In the genomic region with DNA sequence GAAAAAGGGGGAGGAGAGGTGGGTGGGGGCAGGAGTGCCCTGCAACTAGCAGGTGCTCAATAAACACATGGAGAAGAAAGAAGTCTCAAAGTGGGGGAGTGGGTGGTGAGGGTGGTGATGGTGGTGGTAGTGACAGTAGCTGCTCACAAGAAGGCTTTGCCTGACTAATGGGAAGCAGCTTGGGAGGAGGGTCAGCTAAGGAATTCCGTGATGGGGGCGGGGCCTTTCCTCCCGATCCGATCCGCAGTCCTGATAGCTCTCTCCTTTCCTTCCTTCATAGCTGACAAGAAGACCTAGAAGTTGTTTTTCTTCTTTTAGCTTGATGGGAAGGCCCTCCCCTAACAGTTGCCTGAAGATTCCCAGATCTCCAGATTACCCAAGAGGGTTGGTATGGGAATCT, we compare ENCODE assay signal across 32 mouse cellular contexts. TPM values are rescaled to one million over a fixed set of nuclear protein-coding genes. Genes with fewer than 3 reads are reported as not detected.
A peak's percentile ranks its signal among the peaks of the same experiment; 100 is the strongest.
DNase-seq lines count a peak whose midpoint lies in the region; ATAC-seq lines count a peak whose summit lies in the region.
"Had no signal": no experiment of that assay in that cellular context is flagged by ENCODE, and none has a peak within 500 bp of the region (broad histone marks: within the 10 kb centered on the region; RNA-seq: fewer than 3 reads in every experiment).

No protein-coding gene starts in this region.

- no peak overlapping the region for H3K4me2 ChIP-seq in kidney, embryonic 14.5 days (replicated peaks; ENCODE audit: low read depth, low read length)
- H3K4me2 ChIP-seq: forebrain, embryonic 12.5 days; hindbrain, embryonic 13.5 days; limb, embryonic 15.5 days; liver, embryonic 13.5 days; midbrain, embryonic 12.5 days had no signal

- H3K36me3 ChIP-seq in kidney, embryonic 14.5 days (ENCODE audit: control insufficient read depth, insufficient read depth, low read length) = no peaks in the 10 kb centered on the region
- no peaks in the 10 kb centered on the region for H3K36me3 ChIP-seq in embryonic facial prominence, embryonic 10.5 days (replicated peaks)
- H3K36me3 ChIP-seq: forebrain, embryonic 12.5 days; G1E; heart, embryonic 10.5 days; hindbrain, embryonic 13.5 days; limb, embryonic 10.5 days; limb, embryonic 15.5 days; liver, embryonic 13.5 days; midbrain, embryonic 12.5 days had no signal

- no peak overlapping the region for H3K27ac ChIP-seq in kidney, embryonic 14.5 days (ENCODE audit: low read depth, low read length)
- no peak overlapping the region; the same call in 1 of the 2 replicates for H3K27ac ChIP-seq in embryonic facial prominence, embryonic 10.5 days (replicated peaks)
- H3K27ac ChIP-seq: forebrain, embryonic 12.5 days; heart, embryonic 10.5 days; hindbrain, embryonic 13.5 days; limb, embryonic 10.5 days; limb, embryonic 15.5 days; liver, embryonic 13.5 days; midbrain, embryonic 12.5 days had no signal

- intact Hi-C loops in gastrocnemius, postnatal 14 days (cut with DNase I; ENCODE audit: low total_unique reads) = loop anchor here (5.0 to 10.0 kb wide), 3 partner anchors 47 to 150 kb away; no protein-coding TSS in a partner anchor

- no peak overlapping the region for H3K4me3 ChIP-seq in kidney, embryonic 14.5 days (ENCODE audit: low read length)
- 0 out of 2 replicates have a peak overlapping the region, but pooled peaks have one; percentile 8 for H3K4me3 ChIP-seq in embryonic facial prominence, embryonic 10.5 days
- H3K4me3 ChIP-seq: forebrain, embryonic 12.5 days; heart, embryonic 10.5 days; hindbrain, embryonic 13.5 days; limb, embryonic 10.5 days; limb, embryonic 15.5 days; liver, embryonic 13.5 days; midbrain, embryonic 12.5 days had no signal

- no peak overlapping the region for H3K9ac ChIP-seq in kidney, embryonic 14.5 days (ENCODE audit: low read depth, low read length)
- H3K9ac ChIP-seq: forebrain, embryonic 12.5 days; forebrain, postnatal 0 days; hindbrain, embryonic 13.5 days; limb, embryonic 15.5 days; liver, embryonic 13.5 days; midbrain, embryonic 12.5 days had no signal

- 2% methylated on average over 5 of the region's 5 CpGs for whole genome bisulfite sequencing in kidney, embryonic 14.5 days
- WGBS in embryonic facial prominence, embryonic 10.5 days = 5% methylated on average over 5 of the region's 5 CpGs

- H3K27me3 ChIP-seq in kidney, embryonic 14.5 days (ENCODE audit: control insufficient read depth, insufficient read depth, low read length) = no peaks in the 10 kb centered on the region
- peaks cover 48% of the 10 kb centered on the region for H3K27me3 ChIP-seq in embryonic facial prominence, embryonic 10.5 days (replicated peaks; ENCODE audit: low read depth, poor library complexity, severe bottlenecking)

- H3K9me3 ChIP-seq in kidney, embryonic 14.5 days (ENCODE audit: control insufficient read depth, low read length) = no peaks in the 10 kb centered on the region
- H3K9me3 ChIP-seq in embryonic facial prominence, embryonic 10.5 days = no peaks in the 10 kb centered on the region
- H3K9me3 ChIP-seq: forebrain, embryonic 12.5 days; G1E; heart, embryonic 10.5 days; hindbrain, embryonic 13.5 days; limb, embryonic 10.5 days; limb, embryonic 15.5 days; liver, embryonic 13.5 days; midbrain, embryonic 12.5 days had no signal

- DNase-seq in gastrocnemius, postnatal 14 days = peak; percentile 8
- DNase-seq in gastrocnemius, adult 18-20 months (ENCODE audit: low spot score) = no peak
- peak; percentile 51 for DNase-seq in kidney, postnatal 10 days
- peak; percentile 46 for DNase-seq in R1 (ENCODE audit: low read depth, low spot score)
- DNase-seq in embryonic facial prominence, embryonic 10.5 days (ENCODE audit: low spot score) = peak; percentile 60
- DNase-seq in layer of hippocampus, postnatal 10 days (ENCODE audit: low spot score in 2 of 2) = no peak
- DNase-seq in spleen, postnatal 36 days (ENCODE audit: low spot score in 2 of 2) = no peak
- DNase-seq: adrenal gland, postnatal 25 days; cerebellum, adult 11-12 months; cerebellum, adult 9-11 months; forebrain, postnatal 0 days; gastrocnemius, postnatal 25 days; heart, adult 11 months; heart, postnatal 36 days; kidney, adult 8-10 months; liver, embryonic 13.5 days; lung, adult 18-20 months; right cerebral cortex, postnatal 25 days; thymus, postnatal 14 days had no signal

- H3K4me1 ChIP-seq in kidney, embryonic 14.5 days (ENCODE audit: control insufficient read depth, insufficient read depth, low read length) = peaks cover 2% of the 10 kb centered on the region; the same call in 1 of the 2 replicates
- peaks cover 57% of the 10 kb centered on the region for H3K4me1 ChIP-seq in embryonic facial prominence, embryonic 10.5 days
- H3K4me1 ChIP-seq: liver, embryonic 13.5 days had no signal

- ATAC-seq in kidney, embryonic 14.5 days (ENCODE audit: low FRiP score, low TSS enrichment) = no peak
- ATAC-seq: forebrain, postnatal 0 days had no signal

RNA-seq across cellular contexts. Expression of a gene that starts 4.9 kb away (rescaled TPM):
- total RNA-seq in gastrocnemius, postnatal 14 days (2021) = 10 to 100 TPM; 49.3 to 56.9 TPM
- 10 to 100 TPM; 44.7 to 53.1 TPM for total RNA-seq in gastrocnemius, adult 18-20 months (2021)
- 122 and 125 TPM in 2 replicates for polyA plus RNA-seq in kidney, embryonic 14.5 days (2014; fragmentation: Nextera tagmentation; extraction: Ambion mirVana)
- 146 and 188 TPM in 2 replicates for polyA plus RNA-seq in embryonic facial prominence, embryonic 10.5 days (2016; fragmentation: Nextera tagmentation; extraction: Ambion mirVana)
- total RNA-seq in layer of hippocampus, postnatal 10 days (2021) = 10 to 100 TPM; 23.2 to 24.5 TPM

RNA-seq across cellular contexts. Expression of a gene that starts 7.8 kb away (rescaled TPM):
- 10 to 100 TPM; 15.3 to 38.0 TPM for total RNA-seq in gastrocnemius, postnatal 14 days (2021)
- 10 to 100 TPM; 14.4 to 47.1 TPM for total RNA-seq in gastrocnemius, adult 18-20 months (2021)
- polyA plus RNA-seq in kidney, embryonic 14.5 days (2014; fragmentation: Nextera tagmentation; extraction: Ambion mirVana) = 16.6 and 31.5 TPM in 2 replicates
- 8.6 and 11.1 TPM in 2 replicates for polyA plus RNA-seq in embryonic facial prominence, embryonic 10.5 days (2016; fragmentation: Nextera tagmentation; extraction: Ambion mirVana)
- 10 to 100 TPM; 64.7 to 65.0 TPM for total RNA-seq in layer of hippocampus, postnatal 10 days (2021)
- total RNA-seq: megakaryocyte, adult 5-6 weeks; neutrophil, adult 5-6 weeks had no signal

RNA-seq across cellular contexts. Expression of a gene that starts 8.7 kb away (rescaled TPM):
- 10 to 100 TPM; 40.3 to 49.9 TPM for total RNA-seq in gastrocnemius, postnatal 14 days (2021)
- total RNA-seq in gastrocnemius, adult 18-20 months (2021) = 10 to 100 TPM; 46.9 to 48.3 TPM
- 86.2 and 91.3 TPM in 2 replicates for polyA plus RNA-seq in kidney, embryonic 14.5 days (2014; fragmentation: Nextera tagmentation; extraction: Ambion mirVana)
- 91.2 and 91.9 TPM in 2 replicates for polyA plus RNA-seq in embryonic facial prominence, embryonic 10.5 days (2016; fragmentation: Nextera tagmentation; extraction: Ambion mirVana)
- total RNA-seq in layer of hippocampus, postnatal 10 days (2021) = 10 to 100 TPM; 27.7 to 34.4 TPM

RNA-seq across cellular contexts. Expression of a gene that starts 18.3 kb away (rescaled TPM):
- total RNA-seq in gastrocnemius, postnatal 14 days (2021) = 10 to 100 TPM; 39.6 to 44.8 TPM
- total RNA-seq in gastrocnemius, adult 18-20 months (2021) = 10 to 100 TPM; 42.5 to 45.3 TPM
- polyA plus RNA-seq in kidney, embryonic 14.5 days (2014; fragmentation: Nextera tagmentation; extraction: Ambion mirVana) = 107 and 114 TPM in 2 replicates
- polyA plus RNA-seq in embryonic facial prominence, embryonic 10.5 days (2016; fragmentation: Nextera tagmentation; extraction: Ambion mirVana) = 133 and 140 TPM in 2 replicates
- total RNA-seq in layer of hippocampus, postnatal 10 days (2021) = 100 to 1,000 TPM; 142 to 158 TPM

RNA-seq across cellular contexts. Expression of a gene that starts 26.3 kb away (rescaled TPM):
- not detected for total RNA-seq in gastrocnemius, postnatal 14 days (2021)
- total RNA-seq in gastrocnemius, adult 18-20 months (2021) = not detected
- 0.12 TPM in 1 of 2 replicates, not detected in the other for polyA plus RNA-seq in kidney, embryonic 14.5 days (2014; fragmentation: Nextera tagmentation; extraction: Ambion mirVana)
- 0.50 and 0.86 TPM in 2 replicates for polyA plus RNA-seq in embryonic facial prominence, embryonic 10.5 days (2016; fragmentation: Nextera tagmentation; extraction: Ambion mirVana)
- not detected for total RNA-seq in layer of hippocampus, postnatal 10 days (2021)
- total RNA-seq: adrenal gland, postnatal 25 days; forebrain, postnatal 0 days; G1E; gastrocnemius, postnatal 25 days; heart, postnatal 36 days; layer of hippocampus, adult 8-10 months; megakaryocyte, adult 5-6 weeks; neutrophil, adult 5-6 weeks had no signal
- polyA plus RNA-seq: G1E; heart, embryonic 10.5 days; heart, embryonic 16.5 days; limb, embryonic 10.5 days; limb, embryonic 15.5 days; liver, embryonic 13.5 days; stomach, embryonic 16.5 days had no signal

Comparison
In these comparisons a context has a peak if more than half of its experiments do, and no peak if none do; other contexts are left out.
1. DNase-seq: peak in gastrocnemius, postnatal 14 days (single experiment), kidney, postnatal 10 days (single experiment), R1 (single experiment) and embryonic facial prominence, embryonic 10.5 days (single experiment); none in gastrocnemius, adult 18-20 months (single experiment), layer of hippocampus, postnatal 10 days (0 of 2) and spleen, postnatal 36 days (0 of 2).